Mouse (Mus musculus) cerebellum, adult (tissue): Measurements from ENCODE around the gene Col11a2.

ENCODE experiments used
- ATAC-seq: cut with Nextera tagmentation; 2 replicates; pipeline ENCODE4 v1.9.2; 2017; ENCODE audit warnings: mild to moderate bottlenecking, moderate library complexity, mixed read lengths; ENCODE audit not compliant: insufficient number of reproducible peaks, low FRiP score, low TSS enrichment

Col11a2 gene

DNA sequence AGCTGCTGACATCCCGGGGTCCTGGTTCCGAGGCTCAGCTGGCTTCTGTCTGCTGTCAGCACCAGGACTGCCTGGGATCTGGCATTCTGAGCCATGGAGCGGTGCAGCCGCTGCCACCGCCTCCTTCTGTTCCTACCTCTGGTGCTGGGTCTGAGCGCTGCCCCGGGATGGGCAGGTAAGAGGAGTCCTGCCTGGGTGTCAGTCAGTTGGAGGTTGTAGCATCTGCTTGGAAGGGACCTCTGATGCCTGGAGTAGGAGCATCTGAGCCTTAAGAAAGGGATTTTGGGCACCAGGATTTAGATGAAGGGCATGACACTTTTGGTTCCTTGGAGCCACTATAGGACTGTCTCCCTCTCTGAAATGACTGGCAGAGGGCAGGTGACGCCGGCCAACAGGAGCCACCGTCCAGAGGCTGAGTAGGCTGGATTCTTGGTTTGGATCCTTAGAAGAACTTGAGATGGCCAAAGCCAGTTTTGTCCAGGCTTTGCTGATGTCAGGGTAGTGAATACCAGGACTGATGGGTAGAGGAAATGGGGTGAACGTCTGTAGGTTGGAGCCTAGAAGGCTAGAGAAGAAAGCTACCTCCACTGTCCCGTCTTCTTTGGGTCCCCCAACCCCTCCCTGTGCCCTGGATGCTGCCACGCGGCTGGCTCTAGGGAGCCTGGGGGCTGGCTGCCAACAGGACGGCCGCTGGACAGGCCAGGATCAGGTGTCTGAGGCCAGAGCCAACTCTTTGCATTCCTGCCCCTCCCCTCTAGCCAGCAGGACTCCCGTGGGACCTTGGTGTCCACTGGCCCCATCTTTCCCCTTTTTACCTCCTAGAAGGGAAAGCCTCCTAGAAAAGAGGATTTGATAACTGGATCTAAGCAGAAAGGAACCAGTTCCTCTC, 569 bp downstream of the Col11a2 start:
- ATAC-seq = no peak

DNA sequence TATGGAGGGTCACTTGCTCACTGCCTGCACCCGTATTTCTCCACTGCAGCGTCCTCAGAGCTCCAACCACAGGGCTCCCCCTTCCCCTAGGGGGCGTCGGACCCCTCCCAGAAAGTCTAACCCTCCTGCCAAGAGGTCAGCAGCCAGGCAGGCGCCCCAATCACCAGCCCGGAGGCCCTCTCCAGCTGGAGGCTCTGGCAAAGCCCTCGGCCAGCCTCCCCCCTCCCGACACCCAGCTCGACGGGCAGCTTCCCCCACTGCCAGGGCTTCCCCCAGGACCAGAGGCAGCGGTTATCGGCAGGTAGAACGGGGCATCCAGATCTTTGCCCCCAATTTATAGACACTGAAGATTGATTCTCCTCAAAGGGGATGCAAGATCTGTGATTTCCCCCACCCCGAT, 6.7 kb downstream of the Col11a2 start:
- ATAC-seq = no peak

DNA sequence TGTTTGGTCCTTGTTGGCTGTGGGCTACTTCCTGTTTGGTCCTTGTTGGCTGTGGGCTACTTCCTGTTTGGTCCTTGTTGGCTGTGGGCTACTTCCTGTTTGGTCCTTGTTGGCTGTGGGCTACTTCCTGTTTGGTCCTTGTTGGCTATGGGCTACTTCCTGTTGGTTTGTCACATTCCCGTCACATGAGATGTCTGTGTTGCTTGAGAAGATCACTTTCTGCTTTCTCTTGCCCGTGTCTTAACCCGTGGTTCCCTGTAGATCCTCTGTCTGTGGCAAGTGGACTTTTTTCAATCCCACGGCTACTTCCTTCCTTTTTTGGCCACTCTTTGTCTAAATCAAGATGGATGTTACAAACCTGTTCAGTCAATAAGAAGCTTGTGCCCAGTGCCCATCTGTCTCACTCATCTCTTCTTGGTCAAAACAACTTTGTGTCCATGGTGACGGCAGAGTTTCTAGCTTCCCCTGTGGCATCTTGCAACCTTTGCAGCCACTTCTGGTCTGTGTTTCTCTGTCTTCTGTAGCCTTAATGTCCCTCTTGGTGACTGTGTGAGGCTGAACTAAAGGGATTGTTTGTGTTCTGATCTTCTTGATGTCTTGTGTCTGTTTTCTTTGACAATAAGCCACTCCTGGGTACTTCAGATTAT, 8.3 kb downstream of the Col11a2 start:
- ATAC-seq = no peak

DNA sequence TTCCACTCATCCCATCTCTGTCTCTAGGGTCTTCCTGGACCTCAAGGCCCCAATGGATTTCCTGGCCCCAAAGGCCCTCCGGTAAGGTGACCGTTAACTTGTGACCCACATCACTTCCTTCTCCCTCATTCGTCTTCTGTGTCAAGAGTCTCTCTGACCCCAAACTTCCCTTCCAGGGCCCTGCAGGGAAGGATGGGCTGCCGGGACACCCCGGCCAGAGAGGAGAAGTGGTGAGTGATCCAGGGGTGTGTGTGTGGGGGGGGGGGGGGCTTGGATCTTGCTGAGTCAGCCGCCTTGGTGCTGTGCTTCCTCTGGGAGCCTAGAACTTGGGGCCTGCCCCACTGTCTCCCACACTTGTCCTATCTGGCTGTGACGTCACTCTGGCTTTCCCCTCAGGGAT, 18.0 kb downstream of the Col11a2 start:
- ATAC-seq = no peak

DNA sequence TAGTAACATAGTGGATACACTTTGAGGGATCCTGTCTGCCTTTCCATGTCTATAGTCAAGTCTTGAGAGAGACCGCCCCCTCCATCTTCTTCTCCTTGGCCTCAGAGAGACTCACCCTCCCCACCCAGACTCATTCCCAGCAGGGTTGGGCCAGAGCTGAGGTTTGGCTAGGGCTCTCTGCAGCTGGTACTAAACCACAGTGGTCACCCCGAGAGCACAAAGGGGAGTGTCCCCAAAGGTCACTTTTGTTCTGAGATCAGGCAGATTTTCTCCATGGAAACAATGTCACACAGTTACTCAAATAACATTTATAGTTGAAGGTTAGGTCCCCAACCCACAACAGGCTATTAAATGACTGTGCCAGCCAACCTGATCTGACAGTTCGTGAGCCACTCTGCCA, 29.6 kb downstream of the Col11a2 start:
- no peak for ATAC-seq

DNA sequence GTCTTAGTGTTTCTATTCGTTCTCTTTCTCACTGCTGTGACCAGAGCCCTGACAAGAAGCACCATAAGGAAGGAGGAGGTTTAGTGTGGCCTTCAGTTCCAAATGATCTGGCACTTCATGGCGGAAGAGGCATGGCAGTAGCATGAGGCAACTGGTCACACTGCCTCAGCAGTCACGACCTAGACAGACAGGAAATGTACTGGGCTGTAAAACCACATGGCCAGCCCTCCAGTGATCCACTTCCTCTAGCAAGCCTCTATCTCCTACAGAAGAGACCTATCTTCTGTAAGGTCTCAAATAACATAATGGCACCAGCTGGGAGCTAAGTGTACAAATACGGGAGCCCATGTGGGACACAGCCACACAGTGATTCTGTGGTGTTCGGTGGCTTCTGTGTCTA, 32.9 kb downstream of the Col11a2 start:
- no peak for ATAC-seq

DNA sequence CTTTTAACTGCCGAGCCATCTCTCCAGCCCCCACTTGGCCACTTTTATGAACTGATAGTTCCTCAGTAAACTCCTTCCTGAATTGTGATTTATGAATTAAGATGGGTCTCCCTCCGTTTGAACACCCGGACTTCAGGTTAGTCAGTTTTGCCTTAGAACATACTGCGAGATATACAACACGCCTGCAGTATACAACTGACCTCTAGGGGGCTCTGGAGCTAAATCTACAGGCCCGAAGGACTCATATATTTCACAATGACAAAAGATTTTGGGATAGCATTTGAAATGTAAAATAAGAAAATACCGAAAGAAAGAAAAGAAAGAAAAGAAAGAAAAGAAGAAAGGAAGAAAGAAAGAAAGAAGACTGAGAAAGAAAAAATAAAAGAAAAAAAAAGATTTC, 36.0 kb downstream of the Col11a2 start:
- no peak for ATAC-seq

DNA sequence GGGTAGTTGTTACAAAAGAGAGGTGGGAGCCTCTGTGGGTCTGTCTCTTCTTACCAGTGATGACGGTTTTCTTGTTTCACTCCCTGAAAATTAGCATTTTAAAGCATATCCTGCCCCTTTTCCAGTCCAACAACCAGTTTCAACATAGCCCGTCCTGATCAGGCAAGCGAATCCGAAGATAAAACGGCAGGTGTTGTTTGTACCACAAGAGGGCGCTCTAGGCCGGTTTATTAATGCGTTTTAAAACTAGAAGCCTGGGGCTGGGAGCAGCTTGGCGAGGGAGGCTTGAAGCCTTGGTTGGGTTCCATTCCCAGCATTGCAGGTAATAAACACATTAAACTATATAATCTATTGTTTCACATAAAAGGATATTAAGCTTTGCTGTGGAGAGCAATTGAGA, 38.3 kb downstream of the Col11a2 start:
- no peak for ATAC-seq

DNA sequence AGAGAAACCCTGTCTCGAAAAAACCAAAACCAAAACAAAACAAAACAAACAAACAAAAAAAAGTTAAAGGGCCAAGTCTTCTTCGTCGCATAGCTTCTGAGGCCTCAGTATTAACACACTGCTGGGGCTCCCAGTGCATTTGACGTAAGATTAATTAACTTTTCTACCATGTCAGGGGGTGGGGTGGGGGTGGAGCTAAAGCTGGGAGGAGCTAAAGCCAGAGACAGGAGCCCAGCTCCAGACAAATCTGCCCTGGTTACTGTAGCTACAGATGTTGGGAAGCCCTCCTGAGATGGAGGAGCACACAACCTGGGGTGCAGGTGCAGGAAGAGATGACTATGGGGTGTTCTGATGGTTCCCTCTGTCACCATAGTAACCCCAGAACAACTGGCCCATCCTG, 38.9 kb downstream of the Col11a2 start:
- ATAC-seq = no peak

DNA sequence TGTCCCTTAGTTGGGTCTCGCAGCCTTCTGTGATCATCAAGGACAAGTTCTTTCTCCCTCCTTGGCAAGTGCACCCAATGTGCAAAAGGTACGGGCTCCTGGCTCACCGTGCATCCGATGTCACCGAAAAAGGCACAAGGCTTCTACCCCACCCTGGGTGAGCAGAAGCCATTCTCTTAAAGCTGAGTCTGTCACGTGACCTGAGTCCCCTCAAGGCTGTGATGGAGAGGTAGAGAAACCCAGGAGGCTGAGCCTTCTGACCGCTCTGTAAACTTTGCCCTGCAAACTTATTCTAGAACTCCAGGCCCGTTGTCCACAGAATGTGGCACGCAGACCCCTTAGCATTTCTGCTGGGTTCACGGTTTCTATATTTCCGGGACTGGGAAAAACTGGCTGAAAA, 39.8 kb downstream of the Col11a2 start:
- no peak for ATAC-seq

DNA sequence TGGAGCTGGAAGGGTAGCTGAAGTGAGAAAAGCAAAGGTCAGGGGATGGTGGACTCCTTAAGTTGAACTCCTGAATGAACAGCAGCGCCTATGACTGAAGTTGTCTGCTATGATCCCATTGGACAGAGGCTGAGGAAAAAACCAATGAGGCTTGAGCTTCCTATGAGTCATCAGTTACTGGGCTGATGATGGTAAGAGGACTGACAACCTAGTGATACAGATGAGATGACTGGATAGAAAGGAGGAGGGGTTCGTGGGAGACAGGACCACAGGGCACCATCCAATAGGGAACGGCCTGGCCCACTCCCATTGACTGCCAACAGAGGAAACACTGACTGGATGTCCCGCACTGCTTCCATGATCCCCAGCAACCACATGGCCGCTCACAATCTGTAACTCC, 40.4 kb downstream of the Col11a2 start:
- no peak for ATAC-seq

DNA sequence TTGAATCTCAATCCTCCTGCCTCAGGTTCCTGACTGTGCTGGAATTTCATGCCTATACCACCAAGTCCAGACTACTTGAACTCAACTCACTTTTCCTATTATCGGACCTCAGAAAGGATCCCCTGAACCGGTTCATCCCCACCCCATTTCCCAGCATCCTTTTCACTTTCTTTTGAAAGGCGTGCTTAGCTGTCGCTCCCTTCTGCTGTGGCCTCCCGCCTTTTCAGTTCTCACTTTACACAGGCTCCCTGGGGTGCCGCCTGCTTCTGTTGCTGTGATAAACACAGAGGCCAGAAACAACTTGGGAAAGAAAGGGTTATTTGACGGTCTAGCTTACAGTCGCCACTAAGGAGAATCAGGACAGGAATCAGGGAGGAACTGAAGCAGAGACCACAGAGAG, 43.9 kb downstream of the Col11a2 start:
- ATAC-seq = no peak

DNA sequence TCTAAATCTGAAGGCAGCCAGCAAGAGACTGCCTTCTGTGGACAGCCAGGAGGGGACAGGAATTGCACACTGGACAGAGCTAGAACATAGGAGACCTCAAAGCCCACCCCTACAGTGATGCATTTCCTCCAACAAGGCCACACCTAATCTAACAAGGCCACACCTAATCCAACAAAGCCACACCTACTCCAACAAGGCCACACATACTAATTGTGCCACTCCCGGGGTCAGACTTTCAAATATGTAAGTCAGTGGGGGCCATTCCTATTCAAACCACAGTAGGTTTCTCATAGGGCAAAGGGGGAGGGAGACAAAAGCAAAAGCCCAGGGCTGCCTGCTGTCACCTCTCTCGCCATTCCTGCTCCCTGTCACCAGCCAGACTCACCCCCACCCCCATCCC, 48.1 kb downstream of the Col11a2 start:
- no peak for ATAC-seq

DNA sequence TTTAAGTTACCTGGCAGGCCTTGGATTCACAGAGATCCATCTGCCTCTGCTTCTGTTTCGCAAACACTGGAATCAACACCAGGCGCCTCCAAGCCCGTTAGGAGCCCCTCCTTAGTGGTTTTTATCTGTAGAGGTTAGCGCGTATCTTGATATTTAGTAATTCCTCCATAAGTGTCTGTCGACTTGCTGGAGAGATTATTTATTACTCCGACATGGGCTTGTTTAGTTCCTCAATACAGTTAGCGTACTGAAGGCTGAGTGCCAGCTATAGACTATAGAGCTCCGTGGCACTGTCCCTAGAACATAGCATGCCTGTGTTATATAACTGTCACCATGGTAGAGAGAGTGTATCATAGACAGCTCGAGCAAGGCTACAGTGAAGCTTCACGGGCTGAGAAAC, 48.9 kb downstream of the Col11a2 start:
- ATAC-seq = no peak

DNA sequence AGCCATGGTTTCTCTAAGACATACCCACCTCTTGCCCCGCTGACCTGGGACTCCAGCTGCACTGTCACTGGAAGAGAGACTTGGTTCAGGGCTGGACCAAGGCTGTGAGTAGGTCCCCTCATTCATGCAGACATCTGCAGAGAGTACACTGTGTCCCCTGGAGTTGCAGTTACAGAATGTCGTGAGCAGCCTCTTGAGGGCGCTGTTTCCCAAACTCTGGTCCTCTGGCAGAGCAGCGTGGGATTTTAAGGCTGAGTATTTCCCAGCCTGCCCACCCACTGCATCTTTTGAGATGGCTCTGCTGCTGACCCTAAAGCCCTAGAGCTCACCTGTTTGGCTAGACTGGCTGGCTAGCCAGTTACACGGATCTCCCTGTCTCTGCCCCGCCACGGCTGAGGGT, 51.7 kb downstream of the Col11a2 start:
- ATAC-seq = no peak

DNA sequence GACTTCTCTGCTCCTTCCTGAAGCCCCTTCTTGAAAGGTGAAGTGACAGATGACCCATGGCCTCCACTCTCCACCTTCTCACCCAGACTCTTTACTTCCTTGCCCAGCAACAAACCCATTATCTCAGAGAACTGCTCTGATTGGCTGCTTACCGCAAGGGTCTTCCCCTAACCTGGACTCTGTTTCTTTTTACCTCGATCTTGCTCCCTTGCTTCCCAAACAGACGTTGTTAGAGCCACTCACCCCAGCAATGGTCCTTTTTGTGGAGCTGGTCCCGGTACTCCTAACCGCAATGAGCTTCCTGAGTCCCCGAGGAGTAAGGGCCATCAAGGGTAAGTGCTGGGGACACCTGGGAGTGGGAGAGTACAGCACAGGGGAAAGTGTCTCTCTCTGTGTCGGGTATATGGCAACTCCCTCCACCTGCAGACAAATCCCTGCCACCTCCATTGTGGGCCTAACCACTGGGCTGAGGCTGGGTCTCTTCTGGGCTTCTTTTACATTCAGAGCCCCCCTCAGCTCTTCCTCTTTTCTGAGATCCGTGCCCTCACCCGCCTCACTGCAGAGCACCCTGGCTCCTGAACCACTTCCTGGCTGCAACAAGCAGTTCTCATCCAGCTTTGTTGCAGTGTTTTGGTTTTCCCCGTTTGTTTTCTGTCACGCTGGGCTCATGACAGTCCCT, 53.1 kb downstream of the Col11a2 start, which contains the start of gene H2-Oa:
H2-Oa (plus strand) TSS at position 144 of the 679 bp plus-strand sequence.
- ATAC-seq = no peak

DNA sequence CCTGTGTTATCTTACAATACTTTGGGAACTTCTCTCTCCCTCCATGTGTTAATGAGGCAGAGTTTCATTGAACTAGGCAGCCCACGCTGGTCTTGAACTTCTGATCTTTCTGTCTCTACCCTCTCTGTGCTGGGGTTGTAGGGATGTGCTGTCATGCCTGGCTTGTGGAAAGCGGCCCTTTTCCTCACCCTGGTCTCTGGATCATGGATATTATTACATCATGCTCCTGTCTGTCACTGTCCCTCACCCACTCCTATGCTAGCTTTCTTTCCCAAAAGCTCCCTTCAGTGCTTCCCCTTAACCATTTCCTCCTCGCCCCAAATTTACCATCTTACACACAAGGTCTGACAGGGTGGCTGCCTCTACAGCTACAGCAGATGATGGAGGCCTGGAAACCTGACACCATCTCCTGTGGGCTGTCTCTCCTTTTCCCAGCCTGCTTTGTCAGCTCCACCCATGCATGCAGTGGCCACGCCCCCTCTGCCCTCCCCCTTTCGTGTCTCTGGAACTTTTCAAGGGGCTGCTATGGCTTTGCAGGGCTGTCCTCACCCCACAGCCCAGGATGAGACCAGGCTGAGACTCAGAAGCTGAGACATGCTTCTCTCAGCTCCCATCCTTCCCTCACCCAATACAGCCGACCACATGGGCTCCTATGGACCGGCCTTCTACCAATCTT, 54.1 kb downstream of the Col11a2 start:
- no peak for ATAC-seq

DNA sequence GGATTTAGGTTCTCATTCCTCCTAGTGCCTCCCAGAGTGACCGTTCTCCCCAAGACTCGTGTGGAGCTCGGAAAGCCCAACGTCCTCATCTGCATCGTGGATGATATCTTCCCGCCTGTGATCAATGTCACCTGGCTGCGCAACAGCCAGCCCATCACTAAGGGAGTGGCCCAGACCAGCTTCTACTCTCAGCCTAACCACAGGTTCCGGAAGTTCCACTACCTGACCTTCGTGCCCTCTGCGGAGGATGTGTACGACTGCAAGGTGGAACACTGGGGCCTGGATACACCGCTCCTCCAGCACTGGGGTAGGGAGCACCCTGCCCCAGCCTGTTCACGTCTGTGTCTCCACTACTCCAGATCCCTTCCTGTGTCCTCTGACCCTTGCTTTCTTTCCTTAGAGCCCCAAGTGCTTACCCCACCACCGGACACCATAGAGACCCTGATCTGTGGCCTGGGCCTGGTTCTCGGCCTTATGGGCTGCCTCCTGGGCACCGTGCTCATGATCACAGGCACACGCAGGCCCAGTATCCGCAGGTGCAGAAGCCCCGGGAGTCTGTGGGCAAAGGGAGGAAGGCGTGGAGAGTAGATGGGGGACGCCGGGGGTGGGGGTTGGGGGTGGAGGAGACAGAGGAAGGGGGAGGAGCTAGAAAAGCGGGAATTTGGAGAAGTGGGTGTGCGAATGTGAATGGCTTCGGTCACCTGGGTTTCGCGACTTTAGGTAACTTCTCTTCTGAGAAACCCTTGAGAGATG, 55.2 kb downstream of the Col11a2 start:
- no peak for ATAC-seq

DNA sequence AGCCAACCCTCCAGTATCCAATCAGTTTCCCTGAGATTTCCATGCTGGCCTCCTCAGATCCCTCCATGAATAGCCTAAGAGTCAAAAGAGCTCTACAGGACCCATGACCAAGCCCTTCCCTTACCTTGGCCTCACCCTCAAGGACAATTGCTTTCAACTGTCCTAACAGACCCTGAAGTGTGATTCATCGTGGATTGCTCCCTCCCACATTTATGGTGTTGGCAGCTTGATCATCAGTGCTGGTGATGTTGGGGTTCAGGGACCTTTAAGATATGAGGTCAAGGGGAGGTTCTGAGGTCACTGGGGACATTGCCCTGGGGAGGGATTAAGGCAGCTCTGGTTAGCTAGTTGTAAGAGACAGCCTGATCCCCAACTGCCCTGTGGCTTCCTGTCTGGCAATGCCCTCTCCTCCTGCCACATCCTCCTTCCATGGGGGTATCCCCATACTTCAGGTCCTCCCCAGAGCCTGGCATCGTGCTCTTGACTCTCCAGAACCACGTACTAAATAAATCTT, 57.3 kb downstream of the Col11a2 start:
- ATAC-seq = no peak

DNA sequence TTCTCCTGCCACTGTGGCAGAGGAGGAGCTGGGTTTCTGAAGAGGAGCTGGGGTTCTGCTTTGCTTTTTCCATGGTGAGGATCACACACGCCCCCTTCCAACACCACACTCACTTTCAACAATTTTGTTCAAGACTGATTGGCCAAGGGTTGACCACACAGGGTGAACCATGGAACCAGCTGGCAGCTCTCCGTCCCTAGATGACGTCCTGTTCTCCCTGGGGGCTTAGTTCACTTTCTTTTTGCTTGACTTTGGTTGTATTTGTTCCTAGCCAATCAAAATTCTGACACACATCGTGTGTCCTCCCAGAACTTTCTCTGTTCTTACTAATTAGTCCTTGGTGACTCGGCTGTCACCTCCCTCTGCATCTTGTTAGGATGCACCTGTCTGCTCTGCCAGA, 58.0 kb downstream of the Col11a2 start:
- ATAC-seq = no peak
